Mouse (Mus musculus): ENCODE measurements around the gene Evx2. TPM values are rescaled to one million over a fixed set of nuclear protein-coding genes. Genes with fewer than 3 reads are reported as not detected.

The Evx2 gene
- polyA plus RNA-seq, 1 experiment from 2014 or later: not detected

DNA sequence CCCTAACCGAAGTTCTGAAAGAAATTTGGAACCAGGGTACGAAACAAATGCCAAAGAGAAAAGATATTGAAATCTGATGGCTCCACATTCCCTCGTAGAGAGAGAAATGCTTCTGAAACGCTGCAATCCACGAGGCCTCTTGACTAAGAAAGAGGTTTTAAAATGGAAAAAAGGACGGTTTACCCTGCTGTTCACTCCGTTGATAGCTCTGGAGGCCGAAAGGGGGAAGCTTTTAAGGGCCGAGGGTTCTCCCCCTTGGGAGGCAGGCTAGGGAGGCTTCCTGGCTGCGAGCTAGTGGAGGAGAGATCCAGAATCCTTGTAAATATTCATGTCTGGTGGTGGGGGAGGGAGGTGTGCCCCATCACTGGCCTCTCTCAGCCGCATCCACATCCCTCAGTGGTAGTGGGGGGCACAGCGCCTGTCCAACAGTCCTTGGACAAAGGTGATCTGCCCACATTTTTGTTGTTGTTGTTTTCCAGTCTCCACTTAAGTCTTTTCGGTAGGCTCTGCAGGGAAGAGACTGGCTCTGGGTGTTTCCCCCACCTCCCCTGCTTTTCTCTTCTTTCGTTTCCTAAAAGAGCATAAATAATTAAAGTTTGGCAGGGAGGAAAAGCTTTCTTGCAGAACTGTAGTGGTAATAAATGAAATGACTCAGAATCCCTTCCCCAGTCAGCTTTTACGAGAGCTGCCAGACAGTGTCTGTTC, 19.7 kb upstream of the Evx2 start, which contains the start of gene Hoxd11:
Gene Hoxd11 (plus strand): TSS at position 667 of the 705 bp plus-strand sequence.
- Histone ChIP-seq H3K27ac (replicated peaks) (no peak within 1 kb of the TSS), H3K4me3 (replicated peaks) (no peak within 1 kb of the TSS), H3K4me2 (replicated peaks) (peak within 1 kb of the TSS; percentile 13; the same call in 1 of the 2 replicates), H3K27me3 (peaks cover 100% of the 10 kb centered on the region), H3K9me3 (replicated peaks) (no peaks in the 10 kb centered on the region), H3K36me3 (no peaks in the 10 kb centered on the region), H3K4me1 (peaks cover 16% of the 10 kb centered on the region), H3K9ac (no peak within 1 kb of the TSS)
- no peak for ATAC-seq (ENCODE audit: insufficient number of reproducible peaks, low FRiP score, low TSS enrichment, low read depth)
- 2% methylated on average over 15 of the region's 15 CpGs for WGBS

DNA sequence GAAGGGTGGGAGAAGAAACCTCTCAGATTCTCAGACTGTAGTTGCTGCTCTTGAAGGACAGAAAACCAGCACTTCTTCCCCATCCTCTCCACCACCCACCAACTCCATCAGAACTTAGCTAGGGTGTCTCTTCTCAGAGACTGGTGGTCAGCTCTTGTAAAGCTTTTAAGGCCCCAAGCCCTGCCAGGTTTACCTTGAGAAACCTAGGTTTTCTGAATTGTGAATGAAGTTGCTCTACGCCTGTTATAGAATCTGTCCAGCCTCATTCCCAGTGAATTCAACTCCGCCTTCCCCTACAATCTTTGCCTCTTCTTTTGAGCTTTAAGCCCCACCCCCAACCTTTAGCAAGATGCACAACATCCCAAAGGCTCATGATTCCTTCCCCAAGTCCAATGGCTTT, 17.7 kb upstream of the Evx2 start:
- no peak overlapping the region for H3K9ac ChIP-seq
- no peak for ATAC-seq (ENCODE audit: insufficient number of reproducible peaks, low FRiP score, low TSS enrichment, low read depth)

DNA sequence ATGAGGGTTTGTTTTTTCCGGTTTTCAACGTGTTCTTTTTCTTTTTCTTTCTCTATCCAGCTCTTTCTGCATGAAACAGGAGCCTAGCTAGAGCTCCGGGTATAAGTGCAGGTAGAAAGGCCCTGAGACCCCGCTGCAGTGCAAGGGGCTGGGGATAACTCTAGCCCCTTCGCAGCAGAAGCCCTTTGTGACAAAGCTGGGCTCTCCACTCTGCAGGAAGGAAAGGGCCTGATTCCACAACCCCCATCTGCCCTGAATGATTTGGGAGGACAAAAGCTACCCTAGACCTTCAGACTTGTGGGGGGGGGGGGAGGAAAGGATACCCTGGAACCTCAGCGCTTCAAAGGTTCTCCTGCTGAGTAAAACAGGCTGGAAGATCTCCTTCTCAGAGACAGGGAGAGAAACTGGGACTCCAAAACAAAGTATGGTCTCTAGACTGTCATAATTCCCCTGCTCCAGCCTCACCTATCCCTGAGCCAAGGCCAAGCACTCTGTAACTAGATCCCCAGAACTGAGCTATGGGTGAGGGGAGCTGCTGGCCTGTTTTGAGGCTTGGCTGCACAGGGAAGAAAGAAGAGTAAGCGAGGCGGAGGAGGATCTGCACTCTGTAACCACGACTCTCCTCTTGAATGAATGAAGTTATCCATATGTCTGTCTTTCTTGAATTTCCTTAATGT, 17.2 kb upstream of the Evx2 start:
- 5% methylated on average over 9 of the region's 9 CpGs for WGBS
- peaks cover 100% of the 10 kb centered on the region for H3K27me3 ChIP-seq
- H3K4me3 ChIP-seq (replicated peaks): no peak overlapping the region
- no peak overlapping the region for H3K4me2 ChIP-seq (replicated peaks)
- H3K9me3 ChIP-seq (replicated peaks): no peaks in the 10 kb centered on the region
- no peak for ATAC-seq (ENCODE audit: insufficient number of reproducible peaks, low FRiP score, low TSS enrichment, low read depth)
- no peaks in the 10 kb centered on the region for H3K36me3 ChIP-seq
- H3K27ac ChIP-seq (replicated peaks): no peak overlapping the region
- H3K4me1 ChIP-seq: peaks cover 7% of the 10 kb centered on the region
- no peak overlapping the region for H3K9ac ChIP-seq

More for the DNA sequence above, 17.7 kb upstream of the Evx2 start:
- H3K36me3 ChIP-seq: no peaks in the 10 kb centered on the region
- H3K9me3 ChIP-seq (replicated peaks): no peaks in the 10 kb centered on the region
- no peak overlapping the region for H3K4me2 ChIP-seq (replicated peaks)
- H3K27me3 ChIP-seq: peaks cover 100% of the 10 kb centered on the region
- no peak overlapping the region for H3K4me3 ChIP-seq (replicated peaks)
- WGBS: 16% methylated on average over 2 of the region's 2 CpGs
- H3K27ac ChIP-seq (replicated peaks): no peak overlapping the region
- H3K4me1 ChIP-seq: peaks cover 13% of the 10 kb centered on the region

DNA sequence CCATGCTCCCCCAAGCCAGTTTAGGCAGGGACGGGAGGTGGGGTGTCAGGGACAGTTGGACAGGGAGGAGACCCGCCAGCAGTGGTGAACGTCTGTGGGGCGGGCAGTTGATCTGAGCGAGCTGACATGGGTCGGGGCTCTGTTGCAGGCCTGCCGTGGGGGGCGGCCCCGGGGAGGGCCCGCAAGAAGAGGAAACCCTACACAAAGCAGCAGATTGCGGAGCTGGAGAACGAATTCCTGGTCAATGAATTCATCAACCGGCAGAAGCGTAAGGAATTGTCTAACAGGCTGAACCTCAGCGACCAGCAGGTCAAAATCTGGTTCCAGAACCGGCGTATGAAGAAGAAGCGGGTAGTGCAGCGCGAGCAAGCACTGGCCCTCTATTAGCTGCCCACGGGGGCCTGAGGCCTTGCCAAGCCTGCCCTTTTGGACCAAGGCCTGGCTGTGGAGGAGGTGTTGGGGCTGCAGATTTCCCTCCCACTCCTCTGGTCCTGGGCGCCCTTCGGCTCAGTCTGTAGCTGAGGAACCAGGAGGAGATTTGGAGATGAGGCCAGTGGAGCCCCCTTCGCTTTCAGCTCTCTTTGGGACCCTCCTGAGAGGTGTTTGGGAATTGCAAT, 16.4 kb upstream of the Evx2 start:
- Histone ChIP-seq H3K4me3 (replicated peaks) (no peak overlapping the region), H3K9me3 (replicated peaks) (no peaks in the 10 kb centered on the region), H3K4me2 (replicated peaks) (no peak overlapping the region), H3K27ac (replicated peaks) (no peak overlapping the region), H3K36me3 (no peaks in the 10 kb centered on the region), H3K4me1 (peaks cover 6% of the 10 kb centered on the region), H3K9ac (no peak overlapping the region), H3K27me3 (peaks cover 100% of the 10 kb centered on the region)
- WGBS: 6% methylated on average over 24 of the region's 24 CpGs
- no peak for ATAC-seq (ENCODE audit: insufficient number of reproducible peaks, low FRiP score, low TSS enrichment, low read depth)

DNA sequence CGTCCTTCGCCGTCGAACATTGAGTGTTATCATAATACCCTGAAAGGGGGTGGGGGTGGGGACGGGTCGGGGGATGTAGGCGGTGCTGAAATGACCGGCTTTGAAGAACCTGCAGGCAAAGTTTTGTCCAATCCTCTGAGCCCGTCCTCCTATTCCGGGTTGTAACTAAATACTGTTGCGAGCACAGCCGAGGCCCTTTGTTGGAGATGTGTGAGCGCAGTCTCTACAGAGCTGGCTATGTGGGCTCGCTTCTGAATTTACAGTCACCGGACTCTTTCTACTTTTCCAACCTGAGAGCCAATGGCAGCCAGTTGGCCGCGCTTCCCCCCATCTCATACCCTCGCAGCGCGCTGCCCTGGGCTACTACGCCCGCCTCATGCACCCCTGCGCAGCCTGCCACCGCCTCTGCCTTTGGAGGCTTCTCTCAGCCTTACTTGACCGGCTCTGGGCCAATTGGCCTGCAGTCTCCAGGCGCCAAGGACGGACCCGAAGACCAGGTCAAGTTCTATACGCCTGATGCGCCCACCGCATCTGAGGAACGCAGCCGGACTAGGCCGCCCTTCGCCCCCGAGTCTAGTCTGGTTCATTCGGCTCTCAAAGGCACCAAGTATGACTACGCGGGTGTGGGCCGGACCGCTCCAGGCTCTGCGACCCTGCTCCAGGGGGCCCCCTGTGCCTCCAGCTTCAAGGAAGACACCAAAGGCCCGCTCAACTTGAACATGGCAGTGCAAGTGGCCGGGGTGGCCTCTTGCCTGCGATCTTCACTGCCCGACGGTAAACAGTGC, 15.7 kb upstream of the Evx2 start, which contains the start of gene Hoxd12:
Gene Hoxd12 (plus strand): TSS at position 133 of the 785 bp plus-strand sequence.
- H3K27ac ChIP-seq (replicated peaks): no peak within 1 kb of the TSS
- H3K9me3 ChIP-seq (replicated peaks): no peaks in the 10 kb centered on the region
- no peak; the same call in 1 of the 2 replicates for ATAC-seq (ENCODE audit: insufficient number of reproducible peaks, low FRiP score, low TSS enrichment, low read depth)
- no peaks in the 10 kb centered on the region for H3K36me3 ChIP-seq
- no peak within 1 kb of the TSS for H3K4me3 ChIP-seq (replicated peaks)
- H3K4me2 ChIP-seq (replicated peaks): no peak within 1 kb of the TSS
- no peak within 1 kb of the TSS for H3K9ac ChIP-seq
- H3K4me1 ChIP-seq: peaks cover 6% of the 10 kb centered on the region
- 2% methylated on average over 47 of the region's 47 CpGs for WGBS
- H3K27me3 ChIP-seq: peaks cover 98% of the 10 kb centered on the region

DNA sequence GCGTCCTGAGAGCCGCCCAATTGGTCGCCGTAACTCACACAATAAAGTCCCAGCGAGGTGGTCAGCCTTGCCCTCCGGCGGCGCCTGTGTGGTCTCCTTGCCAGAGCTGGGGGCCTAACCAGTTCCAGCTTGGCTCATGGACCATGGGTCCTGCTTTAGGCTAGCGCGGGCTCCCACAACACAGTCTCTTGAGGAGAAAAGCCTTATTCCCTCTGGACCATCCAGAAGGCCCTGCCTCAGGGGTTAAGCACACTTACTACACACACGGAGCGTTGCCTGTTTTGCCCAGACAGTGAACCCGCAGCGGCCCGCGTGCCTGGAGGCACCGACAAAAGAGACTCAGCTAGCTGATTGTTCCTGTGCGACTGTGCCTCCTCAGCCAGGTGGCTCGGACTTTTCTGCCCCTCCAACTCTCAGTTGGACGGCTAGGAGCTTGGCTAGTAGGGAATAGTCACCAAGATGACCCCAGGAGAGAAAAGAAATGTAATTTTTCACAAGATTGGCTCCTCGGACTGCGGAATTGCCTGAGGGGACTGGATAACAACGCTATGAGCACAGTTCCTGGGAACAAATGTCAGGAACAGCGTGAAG, 14.6 kb upstream of the Evx2 start:
- no peaks in the 10 kb centered on the region for H3K9me3 ChIP-seq (replicated peaks)
- peaks cover 98% of the 10 kb centered on the region for H3K27me3 ChIP-seq
- no peak overlapping the region for H3K27ac ChIP-seq (replicated peaks)
- 2% methylated on average over 24 of the region's 24 CpGs for WGBS
- ATAC-seq (ENCODE audit: insufficient number of reproducible peaks, low FRiP score, low TSS enrichment, low read depth): no peak
- H3K9ac ChIP-seq: no peak overlapping the region
- H3K4me2 ChIP-seq (replicated peaks): no peak overlapping the region
- no peak overlapping the region for H3K4me3 ChIP-seq (replicated peaks)
- H3K4me1 ChIP-seq: peaks cover 6% of the 10 kb centered on the region
- no peaks in the 10 kb centered on the region for H3K36me3 ChIP-seq

DNA sequence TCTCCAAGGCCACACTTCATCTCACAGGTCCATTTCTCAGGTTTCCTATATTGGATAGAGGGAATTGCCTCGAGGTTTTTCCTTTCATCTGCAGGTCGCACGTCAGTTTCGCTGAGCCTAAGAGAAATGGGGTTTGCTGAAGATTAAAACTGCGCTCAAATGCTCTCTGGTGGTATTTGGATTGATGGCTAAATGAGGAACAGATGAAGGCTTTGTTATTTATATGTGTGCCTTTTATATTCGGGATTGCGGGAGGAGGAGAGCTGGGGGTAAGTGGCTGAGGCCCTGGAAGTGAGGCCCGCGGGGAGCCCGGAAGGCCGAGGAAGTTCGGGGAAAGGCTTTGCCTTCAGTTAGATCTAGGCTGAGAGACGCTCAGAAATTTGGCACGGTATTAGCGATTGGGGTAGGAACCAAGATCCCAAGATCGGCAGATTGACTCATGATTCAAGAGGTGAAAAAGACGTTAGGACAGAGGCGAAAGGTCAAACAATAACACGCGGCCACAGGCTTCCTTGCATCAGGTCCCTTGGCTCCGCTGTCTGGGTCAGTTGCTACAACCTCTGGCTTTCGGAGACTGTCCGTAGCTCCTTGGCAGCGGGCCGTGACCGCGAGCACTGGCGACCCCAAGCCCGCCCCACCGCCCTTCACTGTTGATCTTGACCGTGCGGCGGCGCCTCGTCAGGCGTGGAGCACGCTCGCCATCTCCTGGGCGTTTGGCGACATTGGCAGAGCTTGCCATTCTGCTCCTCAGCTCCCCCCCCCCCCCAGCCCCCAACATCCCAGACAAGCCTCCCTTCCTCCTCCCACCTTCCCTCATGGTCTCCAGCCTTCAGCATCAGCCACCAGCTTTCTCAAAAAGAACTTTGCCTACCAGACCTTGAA, 13.4 kb upstream of the Evx2 start:
- Histone ChIP-seq H3K9ac (no peak overlapping the region), H3K9me3 (replicated peaks) (no peaks in the 10 kb centered on the region), H3K36me3 (no peaks in the 10 kb centered on the region), H3K27me3 (peaks cover 98% of the 10 kb centered on the region), H3K4me3 (replicated peaks) (peak overlapping the region; percentile 29), H3K4me1 (peaks cover 17% of the 10 kb centered on the region), H3K4me2 (replicated peaks) (peak overlapping the region; percentile 54), H3K27ac (replicated peaks) (no peak overlapping the region)
- no peak for ATAC-seq (ENCODE audit: insufficient number of reproducible peaks, low FRiP score, low TSS enrichment, low read depth)
- WGBS: 5% methylated on average over 40 of the region's 40 CpGs

DNA sequence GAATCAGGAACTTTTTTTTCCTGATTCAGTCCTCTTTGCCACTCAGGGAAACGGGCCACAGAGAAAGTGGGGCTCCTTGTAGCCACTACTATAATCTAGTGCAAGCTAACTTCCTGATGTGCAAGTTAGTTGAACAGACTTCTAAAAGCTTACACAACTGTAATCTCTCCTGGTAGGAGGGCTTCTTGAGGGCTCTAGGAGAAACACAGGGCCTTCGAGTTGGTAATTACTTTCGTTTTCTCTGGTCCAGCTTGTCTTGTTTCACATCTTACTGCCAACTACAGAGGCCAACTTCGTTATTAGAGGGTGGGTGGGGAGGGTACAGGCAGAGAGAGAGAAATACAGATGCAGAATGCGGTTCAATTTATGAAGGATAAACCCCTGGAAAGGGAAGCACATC, 12.5 kb upstream of the Evx2 start:
- Histone ChIP-seq H3K27ac (replicated peaks) (no peak overlapping the region), H3K4me1 (peaks cover 19% of the 10 kb centered on the region), H3K9ac (no peak overlapping the region), H3K36me3 (no peaks in the 10 kb centered on the region), H3K4me3 (replicated peaks) (no peak overlapping the region), H3K4me2 (replicated peaks) (no peak overlapping the region), H3K27me3 (peaks cover 98% of the 10 kb centered on the region), H3K9me3 (replicated peaks) (no peaks in the 10 kb centered on the region)
- ATAC-seq (ENCODE audit: insufficient number of reproducible peaks, low FRiP score, low TSS enrichment, low read depth): no peak
- 14% methylated on average over 5 of the region's 5 CpGs for WGBS

DNA sequence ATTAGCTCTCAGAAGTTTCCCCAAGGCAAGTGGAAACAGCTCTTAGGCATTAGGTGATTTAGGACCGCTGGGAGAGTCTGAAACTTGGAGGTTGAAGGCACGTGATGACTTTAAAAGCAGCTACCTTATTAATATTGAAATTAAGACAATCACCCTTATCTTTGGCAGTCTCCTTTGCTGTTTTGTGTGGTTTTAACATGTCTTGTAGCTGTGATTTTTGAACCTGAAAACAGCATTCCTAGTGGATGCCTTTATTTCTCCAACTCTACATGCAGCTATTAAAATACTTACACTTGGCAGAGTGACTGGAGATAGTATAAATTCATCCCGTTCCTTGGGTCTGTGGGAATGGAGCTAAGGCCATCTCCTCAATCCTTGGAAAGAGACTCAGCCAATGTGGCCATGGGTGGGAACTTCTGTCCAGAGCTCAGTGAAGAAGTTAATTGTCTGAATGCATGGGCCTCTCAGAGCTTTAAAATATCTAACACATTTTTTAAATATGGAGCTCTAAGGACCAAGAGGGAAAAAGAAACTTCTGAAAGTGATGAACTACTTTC, 11.4 kb upstream of the Evx2 start:
- Histone ChIP-seq H3K4me1 (peaks cover 19% of the 10 kb centered on the region), H3K9me3 (replicated peaks) (no peaks in the 10 kb centered on the region), H3K4me2 (replicated peaks) (no peak overlapping the region), H3K4me3 (replicated peaks) (no peak overlapping the region), H3K36me3 (no peaks in the 10 kb centered on the region), H3K9ac (no peak overlapping the region), H3K27ac (replicated peaks) (no peak overlapping the region), H3K27me3 (peaks cover 95% of the 10 kb centered on the region)
- ATAC-seq (ENCODE audit: insufficient number of reproducible peaks, low FRiP score, low TSS enrichment, low read depth): no peak
- 3% methylated on average over 3 of the region's 3 CpGs for WGBS

All from embryonic facial prominence, embryonic 15.5 days (tissue).